Mouse (Mus musculus) forebrain, embryonic 11.5 days (tissue): Measurements from ENCODE around the gene Tnip1. TPM values are rescaled to one million over a fixed set of nuclear protein-coding genes. Genes with fewer than 3 reads are reported as not detected.

Source experiments
- ATAC-seq: fragments of 200-750 bp; cut with Nextera tagmentation; replicated peaks from 2 replicates; pipeline ENCODE4 v1.8.0; 2017; ENCODE audit warnings: moderate TSS enrichment; ENCODE audit not compliant: low FRiP score
- DNase-seq: peaks from one replicate; pipeline ENCODE4 v3.0.0-alpha.2; 2017; ENCODE audit warnings: low spot score
- H3K27ac ChIP-seq: fragments of 300-500 bp; sonication (generic); 2 replicates; pipeline ENCODE4 v1.5.1; 2014; ENCODE audit warnings: low read depth, low read length
- H3K27me3 ChIP-seq: fragments of 300-500 bp; sonication (generic); 2 replicates; pipeline ENCODE4 v1.6.1; 2014; ENCODE audit warnings: mild to moderate bottlenecking, low read length, mixed read lengths; ENCODE audit not compliant: control insufficient read depth, insufficient read depth
- H3K36me3 ChIP-seq: fragments of 300-500 bp; sonication (generic); 2 replicates; pipeline ENCODE4 v1.6.1; 2014; ENCODE audit warnings: mild to moderate bottlenecking, low read length, moderate library complexity, mixed read lengths; ENCODE audit not compliant: control insufficient read depth, insufficient read depth
- H3K4me1 ChIP-seq: fragments of 300-500 bp; sonication (generic); replicated peaks from 2 replicates; pipeline ENCODE4 v1.6.1; 2014; ENCODE audit warnings: low read length, mixed read lengths; ENCODE audit not compliant: control insufficient read depth, insufficient read depth
- H3K4me2 ChIP-seq: fragments of 300-500 bp; sonication (generic); 2 replicates; pipeline ENCODE4 v1.6.1; 2014; ENCODE audit warnings: low read depth, mild to moderate bottlenecking, low read length, moderate library complexity, mixed read lengths; ENCODE audit not compliant: severe bottlenecking
- H3K4me3 ChIP-seq: fragments of 300-500 bp; sonication (generic); 2 replicates; pipeline ENCODE4 v1.5.1; 2014; ENCODE audit warnings: low read depth, low read length
- H3K9ac ChIP-seq: fragments of 300-500 bp; sonication (generic); 2 replicates; pipeline ENCODE4 v1.6.1; 2014; ENCODE audit warnings: low read length
- H3K9me3 ChIP-seq: fragments of 300-500 bp; sonication (generic); 2 replicates; pipeline ENCODE4 v1.6.1; 2016; ENCODE audit warnings: low read length, mixed read lengths; ENCODE audit not compliant: control insufficient read depth
- WGBS: fragments of 180-500 bp; shearing (Covaris S2); extraction: QIAGEN DNeasy Blood & Tissue Kit; methylation state at CpG from one replicate; pipeline ENCODE4 v1.1.7; 2014; 5-methylcytosine and 5-hydroxymethylcytosine counted together
- polyA plus RNA-seq: library from polyadenylated mRNA; unstranded; fragments of >200 nt; fragmentation: Nextera tagmentation; extraction: Ambion mirVana; gene quantifications from 2 replicates; pipeline ENCODE4 v1.2.1, GENCODE M21; 2014

Gene Tnip1
- polyA plus RNA-seq, 1 experiment from 2014 or later = 10.3 TPM

DNA sequence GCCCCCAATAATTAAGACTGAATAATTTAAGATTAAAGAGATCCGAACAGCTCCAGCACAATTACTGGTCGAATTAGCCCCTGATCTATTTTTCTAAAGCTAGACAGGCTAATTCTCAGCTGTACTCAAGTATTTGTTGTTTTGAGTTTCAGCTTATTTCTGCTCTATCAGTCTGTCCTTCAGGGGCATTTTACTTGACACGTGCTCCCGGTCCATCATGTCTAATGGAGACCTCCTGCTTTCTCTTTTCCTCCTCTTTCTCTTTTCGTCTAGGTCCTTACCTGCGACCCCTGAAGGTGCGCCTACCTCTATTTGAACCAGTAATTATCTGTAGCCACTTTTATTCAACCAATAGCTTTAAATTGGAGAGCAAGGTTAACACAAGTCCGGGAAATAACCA, 8.0 kb downstream of the Tnip1 start:
- Histone ChIP-seq H3K27ac (no peak overlapping the region), H3K9me3 (no peaks in the 10 kb centered on the region), H3K36me3 (no peaks in the 10 kb centered on the region), H3K4me1 (peaks cover 5% of the 10 kb centered on the region; the same call in 1 of the 2 replicates), H3K4me3 (no peak overlapping the region), H3K9ac (no peak overlapping the region), H3K4me2 (no peak overlapping the region), H3K27me3 (no peaks in the 10 kb centered on the region)
- ATAC-seq = no peak
- no peak for DNase-seq
- WGBS = 84% methylated on average over 8 of the region's 8 CpGs

DNA sequence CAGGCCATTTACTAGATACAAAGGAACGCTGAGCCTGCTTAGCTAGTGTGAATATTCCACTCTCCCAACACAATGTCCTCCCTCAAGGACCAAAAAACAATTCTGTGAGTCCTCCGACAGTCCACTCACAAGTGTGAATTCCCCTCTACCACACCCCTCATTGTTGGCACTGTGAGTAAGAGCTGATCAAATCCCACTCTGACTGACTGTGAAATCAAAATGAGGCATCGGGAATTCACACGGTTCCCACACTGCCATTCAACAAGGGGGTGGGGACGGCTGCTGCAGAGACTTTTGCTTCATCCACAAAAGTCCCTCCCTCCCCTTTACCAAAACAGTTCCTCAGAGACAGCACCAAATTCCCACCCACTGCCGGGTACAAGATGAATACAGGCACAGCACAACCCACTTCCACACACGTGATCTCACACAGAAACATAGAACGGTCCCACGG, 8.7 kb downstream of the Tnip1 start:
- peaks cover 5% of the 10 kb centered on the region; the same call in 1 of the 2 replicates for H3K4me1 ChIP-seq
- H3K4me3 ChIP-seq = no peak overlapping the region
- 36% methylated on average over 9 of the region's 9 CpGs for WGBS
- no peak overlapping the region for H3K4me2 ChIP-seq
- no peak overlapping the region for H3K27ac ChIP-seq
- H3K9me3 ChIP-seq = no peaks in the 10 kb centered on the region
- H3K36me3 ChIP-seq = no peaks in the 10 kb centered on the region
- peak overlapping the region; percentile 12; the same call in 1 of the 2 replicates for H3K9ac ChIP-seq
- DNase-seq (no peak), ATAC-seq (no peak)
- H3K27me3 ChIP-seq = no peaks in the 10 kb centered on the region

DNA sequence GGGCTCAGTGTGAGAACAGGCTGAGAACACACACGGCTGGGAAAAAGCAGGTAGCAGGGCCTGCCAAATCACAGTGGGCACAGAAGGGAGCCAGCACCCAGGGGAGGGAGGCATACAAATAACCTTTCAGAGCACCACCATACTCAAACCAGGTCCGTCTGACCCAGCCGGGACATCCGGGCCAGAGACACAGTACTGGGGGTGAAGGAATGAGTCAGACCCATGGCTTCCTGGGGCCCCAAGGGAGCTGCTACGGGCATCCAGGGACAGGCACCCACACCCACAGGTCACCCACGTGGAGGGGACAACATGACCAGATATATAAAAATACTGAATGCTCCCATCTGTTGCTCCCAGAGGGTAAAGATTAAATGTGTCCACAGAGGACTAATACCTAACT, 10.1 kb downstream of the Tnip1 start:
- H3K27ac ChIP-seq = no peak overlapping the region

DNA sequence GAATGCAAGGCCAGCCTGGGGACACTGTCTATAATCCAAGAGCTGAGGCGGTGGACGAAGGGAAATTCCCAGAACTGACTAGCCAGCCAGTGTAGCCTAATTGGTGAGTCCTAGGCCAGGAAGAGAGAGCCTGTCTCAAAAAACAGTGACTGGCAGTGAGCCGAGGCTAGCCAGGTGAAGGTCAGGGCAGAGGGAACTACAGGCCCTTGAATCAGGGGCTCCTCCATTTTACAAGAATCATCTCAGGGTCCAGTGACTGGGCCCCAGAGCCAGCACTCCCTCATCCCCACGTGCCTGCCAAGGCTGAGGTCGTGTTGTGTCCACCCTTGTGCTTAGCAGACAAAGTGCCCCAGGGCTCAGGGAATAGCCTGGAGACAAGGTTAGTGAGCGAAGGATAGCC, 12.0 kb downstream of the Tnip1 start:
- peaks cover 5% of the 10 kb centered on the region; the same call in 1 of the 2 replicates for H3K4me1 ChIP-seq
- no peak overlapping the region for H3K4me2 ChIP-seq
- H3K36me3 ChIP-seq = no peaks in the 10 kb centered on the region
- WGBS = 83% methylated on average over 6 of the region's 6 CpGs
- no peak overlapping the region for H3K4me3 ChIP-seq
- no peaks in the 10 kb centered on the region for H3K9me3 ChIP-seq
- no peak overlapping the region for H3K27ac ChIP-seq
- DNase-seq = no peak
- H3K9ac ChIP-seq = no peak overlapping the region
- H3K27me3 ChIP-seq = no peaks in the 10 kb centered on the region
- no peak for ATAC-seq

More for the DNA sequence above, 10.1 kb downstream of the Tnip1 start:
- Histone ChIP-seq H3K27me3 (no peaks in the 10 kb centered on the region), H3K9me3 (no peaks in the 10 kb centered on the region), H3K4me3 (no peak overlapping the region), H3K9ac (no peak overlapping the region), H3K36me3 (no peaks in the 10 kb centered on the region), H3K4me2 (no peak overlapping the region), H3K4me1 (peaks cover 5% of the 10 kb centered on the region; the same call in 1 of the 2 replicates)
- 81% methylated on average over 6 of the region's 6 CpGs for WGBS
- ATAC-seq (no peak), DNase-seq (no peak)

DNA sequence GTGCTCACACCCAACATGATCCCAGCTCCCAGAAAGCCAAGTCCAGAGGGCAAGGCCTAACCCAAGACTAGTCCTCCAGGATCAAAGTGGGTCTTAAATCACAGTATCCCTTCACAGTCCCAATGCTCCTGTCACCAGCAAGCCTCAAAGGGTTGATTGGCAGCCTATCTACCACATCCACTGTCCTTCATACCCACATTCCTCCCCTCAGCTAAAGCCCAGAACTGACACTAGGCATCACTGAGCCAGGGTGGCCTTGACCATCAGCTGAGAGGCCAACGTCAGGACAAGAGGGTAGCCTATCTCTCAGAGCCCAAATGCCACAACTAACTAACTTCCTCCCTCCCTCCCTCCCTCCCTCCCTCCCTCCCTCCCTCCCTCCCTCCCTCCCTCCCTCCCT, 13.0 kb downstream of the Tnip1 start:
- no peaks in the 10 kb centered on the region for H3K9me3 ChIP-seq
- ATAC-seq (no peak), DNase-seq (no peak)
- no peak overlapping the region for H3K4me3 ChIP-seq
- peaks cover 4% of the 10 kb centered on the region; the same call in 1 of the 2 replicates for H3K4me1 ChIP-seq
- H3K9ac ChIP-seq = no peak overlapping the region
- H3K27ac ChIP-seq = no peak overlapping the region
- H3K36me3 ChIP-seq = no peaks in the 10 kb centered on the region
- 78% methylated on average over 1 of the region's 1 CpGs for WGBS
- H3K27me3 ChIP-seq = no peaks in the 10 kb centered on the region
- no peak overlapping the region for H3K4me2 ChIP-seq

DNA sequence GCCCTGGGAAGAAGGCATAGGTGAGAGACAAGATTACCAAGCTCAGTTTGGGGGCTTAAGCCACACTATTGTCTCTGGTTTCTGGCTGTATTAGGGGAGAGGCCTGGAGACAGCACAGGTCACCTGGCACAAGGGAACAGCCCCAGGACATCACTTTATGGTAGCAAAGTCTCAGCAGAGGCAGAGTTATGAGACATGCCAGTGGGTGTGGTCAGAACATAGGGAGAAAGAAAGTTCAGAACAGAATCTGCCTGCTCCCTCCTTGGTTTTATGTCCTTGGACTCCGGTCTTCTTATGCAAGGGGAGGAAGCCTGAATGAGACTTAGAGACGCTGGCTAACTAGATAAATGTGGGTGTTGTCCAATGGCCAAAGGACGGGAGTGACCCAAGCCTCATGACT, 18.0 kb downstream of the Tnip1 start:
- H3K4me2 ChIP-seq = no peak overlapping the region
- no peak for DNase-seq
- H3K27me3 ChIP-seq = no peaks in the 10 kb centered on the region
- no peaks in the 10 kb centered on the region for H3K9me3 ChIP-seq
- no peak for ATAC-seq
- H3K9ac ChIP-seq = no peak overlapping the region
- WGBS = 80% methylated on average over 3 of the region's 3 CpGs
- H3K27ac ChIP-seq = no peak overlapping the region
- H3K4me3 ChIP-seq = no peak overlapping the region
- H3K4me1 ChIP-seq = no peaks in the 10 kb centered on the region
- no peaks in the 10 kb centered on the region for H3K36me3 ChIP-seq

DNA sequence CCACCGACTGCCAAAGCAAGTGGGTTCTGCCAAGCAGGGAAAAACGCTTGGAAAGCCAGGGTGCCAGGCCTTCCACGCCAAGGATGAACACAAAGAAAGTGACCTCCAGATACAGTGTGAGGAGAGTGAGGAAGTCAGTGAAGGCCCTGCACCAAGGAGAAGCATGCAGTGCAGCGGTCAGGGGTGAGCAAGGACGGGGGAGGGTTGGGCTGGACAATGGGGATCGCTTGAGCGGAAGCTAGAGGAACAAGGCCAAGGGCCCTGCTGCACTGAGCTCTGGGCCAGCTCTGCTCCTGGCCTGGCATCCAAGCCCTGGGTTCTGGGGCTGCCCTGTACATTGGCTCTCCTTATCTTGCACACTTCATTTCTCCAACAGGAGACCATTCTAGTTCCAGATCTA, 22.7 kb downstream of the Tnip1 start:
- Histone ChIP-seq H3K36me3 (no peaks in the 10 kb centered on the region), H3K4me2 (no peak overlapping the region), H3K4me3 (no peak overlapping the region), H3K27ac (no peak overlapping the region), H3K4me1 (no peaks in the 10 kb centered on the region), H3K9ac (no peak overlapping the region), H3K9me3 (no peaks in the 10 kb centered on the region), H3K27me3 (no peaks in the 10 kb centered on the region)
- 74% methylated on average over 7 of the region's 7 CpGs for WGBS
- DNase-seq (no peak), ATAC-seq (no peak)

DNA sequence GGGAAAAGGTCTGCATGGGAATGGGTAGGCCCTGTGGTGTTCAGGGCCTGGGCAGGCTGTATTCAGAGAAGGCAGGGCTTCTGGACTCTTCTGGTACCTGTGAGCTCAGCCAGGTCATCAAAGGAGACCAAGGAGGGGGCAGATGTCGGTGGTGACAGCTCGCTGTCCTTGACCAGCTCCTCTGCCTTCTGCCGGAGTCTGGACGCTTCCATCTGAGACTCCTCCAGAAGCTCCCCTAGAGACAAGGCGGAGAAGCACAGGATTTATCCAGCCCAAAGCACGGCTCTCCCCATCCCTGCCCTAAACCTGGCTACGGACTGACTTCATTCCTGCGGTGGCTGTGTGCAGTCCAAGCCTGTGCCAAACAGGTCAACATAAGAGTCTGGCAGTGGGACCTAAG, 23.2 kb downstream of the Tnip1 start:
- H3K27ac ChIP-seq = no peak overlapping the region
- H3K9me3 ChIP-seq = no peaks in the 10 kb centered on the region
- no peak overlapping the region for H3K4me2 ChIP-seq
- no peaks in the 10 kb centered on the region for H3K4me1 ChIP-seq
- H3K9ac ChIP-seq = no peak overlapping the region
- no peak for DNase-seq
- no peaks in the 10 kb centered on the region for H3K27me3 ChIP-seq
- WGBS = 87% methylated on average over 8 of the region's 8 CpGs
- H3K4me3 ChIP-seq = no peak overlapping the region
- no peaks in the 10 kb centered on the region for H3K36me3 ChIP-seq
- ATAC-seq = no peak

DNA sequence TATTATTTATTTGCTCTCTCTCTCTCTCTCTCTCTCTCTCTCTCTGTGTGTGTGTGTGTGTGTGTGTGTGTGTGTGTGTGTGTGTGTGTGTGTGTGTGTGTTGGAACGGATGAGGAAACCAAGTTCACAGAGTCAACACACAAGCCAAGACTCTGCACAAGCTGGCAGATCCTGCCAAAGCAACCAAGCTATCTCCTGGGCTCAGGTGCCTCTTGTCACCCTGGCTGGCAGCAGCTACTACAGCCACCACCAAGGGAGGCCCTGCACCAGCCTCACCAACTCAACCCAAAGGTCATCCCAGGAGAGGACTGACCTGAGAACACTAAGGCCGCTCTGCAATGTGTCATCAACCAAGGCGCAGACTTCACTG, 26.0 kb downstream of the Tnip1 start:
- 96% methylated on average over 3 of the region's 3 CpGs for WGBS
- H3K27ac ChIP-seq = no peak overlapping the region
- H3K4me2 ChIP-seq = no peak overlapping the region
- no peak for ATAC-seq
- no peaks in the 10 kb centered on the region for H3K36me3 ChIP-seq
- no peaks in the 10 kb centered on the region for H3K9me3 ChIP-seq
- no peak overlapping the region for H3K4me3 ChIP-seq
- H3K4me1 ChIP-seq = no peaks in the 10 kb centered on the region
- DNase-seq = no peak
- no peak overlapping the region for H3K9ac ChIP-seq
- H3K27me3 ChIP-seq = no peaks in the 10 kb centered on the region
